Mouse (Mus musculus): ENCODE results near the gene Tmem128. TPM values are rescaled to one million over a fixed set of nuclear protein-coding genes. Genes with fewer than 3 reads are reported as not detected.

Tmem128 gene
- polyA plus RNA-seq, 1 experiment from 2014 or later, result 47.4 TPM

Other genes with a start within 250 kb of the Tmem128 start
- 26.3 and 28.0 TPM in 2 replicates for gene Stx18, start 221.4 kb upstream of the Tmem128 start, polyA plus RNA-seq (2015; fragmentation: Nextera tagmentation; extraction: Ambion mirVana)
- gene Nsg1, start 100.3 kb upstream of the Tmem128 start, polyA plus RNA-seq (2015; fragmentation: Nextera tagmentation; extraction: Ambion mirVana), result 19.5 and 19.9 TPM in 2 replicates
- 7.2 TPM in 2 replicates for gene Zbtb49, start 39.7 kb upstream of the Tmem128 start, polyA plus RNA-seq (2015; fragmentation: Nextera tagmentation; extraction: Ambion mirVana)
- 50.6 and 52.3 TPM in 2 replicates for gene Lyar, start 39.7 kb upstream of the Tmem128 start, polyA plus RNA-seq (2015; fragmentation: Nextera tagmentation; extraction: Ambion mirVana)
- not detected in 2 replicates for gene Otop1, start 15.8 kb downstream of the Tmem128 start, polyA plus RNA-seq (2015; fragmentation: Nextera tagmentation; extraction: Ambion mirVana)
- gene Drd5, start 59.2 kb downstream of the Tmem128 start, polyA plus RNA-seq (2015; fragmentation: Nextera tagmentation; extraction: Ambion mirVana), result not detected in 2 replicates
- 0.27 and 0.42 TPM in 2 replicates for gene Slc2a9, start 243.0 kb downstream of the Tmem128 start, polyA plus RNA-seq (2015; fragmentation: Nextera tagmentation; extraction: Ambion mirVana)

Data from heart, embryonic 13.5 days (tissue).